Mouse (Mus musculus): ENCODE measurements at regions not wholly inside any gene's neighbourhood (a gene's known extent, or its start where the extent isn't known, plus 50 kb on each side); places are given as distances from the start of the nearest gene placed in this dataset.

GRCm38 (mm10) chr2:103848923-103849700 lies 51.7 kb upstream of the Caprin1 start:
- intact Hi-C loops (cut with DNase I) = no loop called here
- peak in 1 of 2 experiments; percentile 63 for DNase-seq (ENCODE audit: low spot score in 2 of 2)

GRCm38 (mm10) chr2:103849766-103850530 lies 52.5 kb upstream of the Caprin1 start:
- intact Hi-C loops (cut with DNase I) = no loop called here
- DNase-seq (ENCODE audit: low spot score in 2 of 2) = no peak

- no peak for DNase-seq (ENCODE audit: low spot score in 2 of 2)
- intact Hi-C loops (cut with DNase I) = no loop called here
Observed at GRCm38 (mm10) chr2:103850531-103850816, 53.0 kb upstream of the Caprin1 start.

GRCm38 (mm10) chr2:103851171-103851570 lies 53.7 kb upstream of the Caprin1 start:
- intact Hi-C loops (cut with DNase I) = no loop called here
- no peak for DNase-seq (ENCODE audit: low spot score in 2 of 2)

GRCm38 (mm10) chr2:103861226-103861625 lies 63.8 kb upstream of the Caprin1 start:
- intact Hi-C loops (cut with DNase I) = no loop called here
- no peak for DNase-seq (ENCODE audit: low spot score in 2 of 2)

- intact Hi-C loops (cut with DNase I) = no loop called here
- no peak for DNase-seq (ENCODE audit: low spot score in 2 of 2)
Observed at GRCm38 (mm10) chr2:103864254-103864653, 66.8 kb upstream of the Caprin1 start.

- DNase-seq (ENCODE audit: low spot score in 2 of 2) = peak; percentile 45 to 81
- intact Hi-C loops (cut with DNase I) = loop anchor here (5.0 kb wide), 1 partner anchor 303 kb away; no protein-coding TSS in a partner anchor
Observed at GRCm38 (mm10) chr2:103865319-103866171, 68.1 kb upstream of the Caprin1 start.

- intact Hi-C loops (cut with DNase I) = loop anchor here (5.0 kb wide), 1 partner anchor 305 kb away; no protein-coding TSS in a partner anchor
- DNase-seq (ENCODE audit: low spot score in 2 of 2) = no peak
Observed at GRCm38 (mm10) chr2:103867241-103867957, 70.0 kb upstream of the Caprin1 start.

GRCm38 (mm10) chr2:103867958-103868330 lies 70.5 kb upstream of the Caprin1 start:
- no peak for DNase-seq (ENCODE audit: low spot score in 2 of 2)
- intact Hi-C loops (cut with DNase I) = loop anchor here (5.0 kb wide), 1 partner anchor 306 kb away; no protein-coding TSS in a partner anchor

- DNase-seq (ENCODE audit: low spot score in 2 of 2) = no peak
- intact Hi-C loops (cut with DNase I) = loop anchor here (5.0 kb wide), 1 partner anchor 306 kb away; no protein-coding TSS in a partner anchor
Observed at GRCm38 (mm10) chr2:103868655-103869054, 71.2 kb upstream of the Caprin1 start.

- DNase-seq (ENCODE audit: low spot score in 2 of 2) = peak; percentile 85 to 86
- intact Hi-C loops (cut with DNase I) = loop anchor here (1.0 to 5.0 kb wide), 2 partner anchors 74 to 111 kb away; partner anchors contain the start of gene Caprin1
Observed at GRCm38 (mm10) chr2:103871522-103872276, 74.2 kb upstream of the Caprin1 start.

GRCm38 (mm10) chr2:103872277-103872636 lies 74.8 kb upstream of the Caprin1 start:
- intact Hi-C loops (cut with DNase I) = loop anchor here (1.0 to 5.0 kb wide), 2 partner anchors 75 to 110 kb away; partner anchors contain the start of gene Caprin1
- DNase-seq (ENCODE audit: low spot score in 2 of 2) = no peak

GRCm38 (mm10) chr2:103873381-103873780 lies 75.9 kb upstream of the Caprin1 start:
- intact Hi-C loops (cut with DNase I) = loop anchor here (5.0 kb wide), 1 partner anchor 76 kb away; the partner anchor contains the start of gene Caprin1
- no peak for DNase-seq (ENCODE audit: low spot score in 2 of 2)

- intact Hi-C loops (cut with DNase I) = loop anchor here (5.0 kb wide), 1 partner anchor 77 kb away; the partner anchor contains the start of gene Caprin1
- no peak for DNase-seq (ENCODE audit: low spot score in 2 of 2)
Observed at GRCm38 (mm10) chr2:103874466-103874865, 77.0 kb upstream of the Caprin1 start.

GRCm38 (mm10) chr2:103875754-103876153 lies 78.3 kb upstream of the Caprin1 start:
- intact Hi-C loops (cut with DNase I) = no loop called here
- DNase-seq (ENCODE audit: low spot score in 2 of 2) = no peak

GRCm38 (mm10) chr2:103876236-103876635 lies 78.8 kb upstream of the Caprin1 start:
- no peak for DNase-seq (ENCODE audit: low spot score in 2 of 2)
- intact Hi-C loops (cut with DNase I) = no loop called here

- intact Hi-C loops (cut with DNase I) = no loop called here
- peak; percentile 52 to 59 for DNase-seq (ENCODE audit: low spot score in 2 of 2)
Observed at GRCm38 (mm10) chr2:103881026-103881763, 76.6 kb upstream of the Lmo2 start.

GRCm38 (mm10) chr2:103884926-103885325 lies 72.9 kb upstream of the Lmo2 start:
- no peak for DNase-seq (ENCODE audit: low spot score in 2 of 2)
- intact Hi-C loops (cut with DNase I) = no loop called here
